Mouse (Mus musculus) kidney, postnatal 4 days (tissue): ENCODE measurements around the gene Ikzf3.

Source experiments
- DNase-seq, 2 experiments: peaks; one replicate each; pipeline ENCODE4 v3.0.0; 2021; ENCODE audit warnings: mixed read lengths in 2 of 2

The Ikzf3 gene

DNA sequence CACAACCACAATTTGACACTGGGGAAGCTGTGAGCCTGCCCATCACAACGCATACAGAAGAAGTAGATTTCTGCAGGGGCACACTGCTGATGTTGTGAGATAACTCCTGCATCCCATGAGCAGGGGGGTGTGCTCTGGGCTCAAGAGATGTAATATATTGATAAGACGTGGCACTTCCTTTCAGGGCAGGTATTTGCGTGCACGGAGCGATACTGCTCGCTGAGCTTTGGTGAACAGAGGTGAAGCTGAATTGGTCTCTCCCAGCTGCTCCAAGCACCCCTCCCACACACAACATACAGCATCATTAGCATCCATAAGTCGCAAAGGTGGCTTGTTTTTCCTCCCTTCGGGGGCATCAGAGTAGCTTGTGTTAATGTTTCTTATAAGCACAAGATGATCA is 35.7 kb downstream of the Ikzf3 start:
- no peak for DNase-seq

DNA sequence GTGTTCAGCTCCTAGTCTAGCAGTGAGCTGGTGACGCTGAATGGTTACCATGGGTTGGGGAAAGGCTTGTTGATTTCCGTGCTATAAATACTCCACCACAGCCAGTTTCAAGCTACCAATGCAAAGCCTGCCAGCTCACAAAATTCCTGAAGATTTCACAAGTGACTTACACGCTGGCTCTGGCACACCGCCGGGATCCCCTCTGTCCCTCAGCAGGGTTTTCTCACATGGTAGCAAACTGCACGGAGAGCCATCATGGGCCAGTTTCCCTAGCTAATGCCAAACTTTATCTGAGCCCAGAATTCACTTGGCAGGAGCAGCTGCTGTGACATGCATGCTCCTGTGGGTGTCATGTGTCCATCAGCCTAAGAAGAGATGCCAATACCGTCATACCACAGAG is 36.4 kb downstream of the Ikzf3 start:
- DNase-seq = no peak

DNA sequence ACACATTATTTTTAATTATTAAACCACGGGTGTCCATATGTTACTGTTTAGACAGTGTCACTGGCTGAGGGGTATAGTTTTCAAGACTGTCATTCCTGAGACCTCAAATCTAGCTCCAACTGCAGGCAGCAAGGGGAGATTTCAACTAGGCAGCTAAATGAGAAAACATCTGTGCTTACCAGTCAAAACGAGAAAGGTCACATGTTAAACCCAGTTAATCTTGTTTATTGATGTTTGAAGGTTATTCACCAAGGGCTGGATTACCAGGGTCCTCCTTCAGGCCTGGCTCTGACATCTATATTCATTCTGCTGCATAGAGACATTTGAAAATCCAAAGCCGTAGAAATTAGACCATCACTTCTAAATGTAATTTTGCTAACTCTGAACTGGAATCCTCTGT is 40.9 kb downstream of the Ikzf3 start:
- DNase-seq = no peak

DNA sequence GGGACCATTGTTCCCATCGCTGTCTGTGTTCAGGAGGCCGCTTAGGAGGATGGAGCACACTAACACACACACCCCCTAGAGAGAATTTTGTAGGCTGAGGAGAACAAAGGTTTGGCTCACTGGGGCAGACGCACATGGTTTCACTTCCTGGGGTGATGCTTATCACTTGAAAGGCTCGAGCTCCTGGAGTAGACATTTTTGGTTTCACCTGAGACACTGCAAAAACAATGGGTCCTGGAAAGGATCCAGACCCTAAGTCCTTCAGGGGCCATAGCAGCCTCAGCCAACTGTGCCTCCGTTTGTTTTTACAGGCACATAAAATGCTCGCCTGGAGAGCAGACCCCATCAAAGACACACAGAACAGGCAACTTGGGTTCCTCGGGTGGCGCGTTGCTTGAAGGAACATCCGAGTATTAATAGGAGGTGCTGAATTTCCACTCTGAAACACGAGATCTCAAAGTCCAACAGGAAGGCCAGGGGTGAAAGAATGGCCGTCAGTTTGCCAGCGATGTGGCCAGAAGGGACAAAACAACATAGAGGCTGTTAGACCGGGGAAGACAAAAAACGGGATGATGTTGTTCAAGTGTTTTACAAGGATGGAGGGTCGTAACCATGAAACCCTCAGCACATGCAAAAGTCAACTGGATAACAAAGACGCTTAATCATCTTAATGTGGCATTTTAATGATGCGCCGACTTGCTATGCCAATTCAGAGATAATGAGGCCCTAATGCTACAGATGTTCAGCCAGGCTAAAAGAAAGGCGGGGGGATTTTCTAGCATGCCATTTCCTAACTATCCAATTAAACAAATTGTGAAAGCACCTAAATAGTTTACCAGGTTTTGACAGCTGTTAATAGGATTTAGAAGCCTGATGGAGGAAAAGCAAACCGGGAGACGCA is 48.2 kb downstream of the Ikzf3 start:
- peak; percentile 13 to 27 for DNase-seq

DNA sequence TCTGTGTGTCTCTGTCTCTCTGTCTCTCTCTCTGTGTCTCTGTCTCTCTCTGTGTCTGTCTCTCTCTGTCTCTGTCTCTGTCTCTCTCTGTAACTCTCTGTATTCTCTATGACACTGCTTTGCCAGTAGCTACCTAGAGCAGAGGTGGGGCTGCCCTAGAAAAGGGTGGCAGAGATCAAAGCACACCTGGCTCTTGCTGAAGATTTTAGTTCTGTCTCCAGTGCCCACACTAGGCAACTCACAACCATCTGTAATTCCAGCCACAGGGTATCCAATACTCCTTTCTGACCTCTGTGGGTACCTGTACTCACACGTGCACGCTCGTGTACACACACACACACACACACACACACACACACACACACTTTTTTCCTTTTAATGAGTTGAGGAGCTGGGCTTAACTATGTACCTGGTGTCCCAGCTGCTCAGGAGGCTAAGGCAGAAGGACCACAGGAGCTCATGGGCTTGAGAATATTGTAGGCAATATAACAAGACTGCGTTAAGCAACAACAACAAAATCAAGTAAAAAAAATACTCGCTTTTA is 50.6 kb downstream of the Ikzf3 start:
- no peak for DNase-seq

DNA sequence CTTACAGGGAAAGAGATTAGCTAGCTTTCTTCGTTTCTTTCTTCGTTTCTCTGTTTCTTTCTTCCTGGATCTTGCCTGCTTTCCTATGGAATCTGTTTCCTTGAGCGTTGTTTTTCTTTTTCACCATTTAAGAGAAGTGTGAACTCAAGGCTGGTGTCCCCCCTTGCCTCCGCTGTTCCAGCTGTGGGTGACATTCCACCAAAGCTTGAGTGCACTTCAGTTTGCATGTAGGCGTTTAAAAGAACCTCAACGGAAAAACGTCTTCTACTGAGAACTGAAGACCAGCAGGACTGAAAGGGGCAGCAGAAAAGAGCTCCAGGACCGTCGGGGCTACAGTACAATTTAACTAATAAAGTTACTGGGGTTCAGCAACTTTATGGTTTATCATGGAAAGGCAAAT is 52.4 kb downstream of the Ikzf3 start:
- DNase-seq = no peak

DNA sequence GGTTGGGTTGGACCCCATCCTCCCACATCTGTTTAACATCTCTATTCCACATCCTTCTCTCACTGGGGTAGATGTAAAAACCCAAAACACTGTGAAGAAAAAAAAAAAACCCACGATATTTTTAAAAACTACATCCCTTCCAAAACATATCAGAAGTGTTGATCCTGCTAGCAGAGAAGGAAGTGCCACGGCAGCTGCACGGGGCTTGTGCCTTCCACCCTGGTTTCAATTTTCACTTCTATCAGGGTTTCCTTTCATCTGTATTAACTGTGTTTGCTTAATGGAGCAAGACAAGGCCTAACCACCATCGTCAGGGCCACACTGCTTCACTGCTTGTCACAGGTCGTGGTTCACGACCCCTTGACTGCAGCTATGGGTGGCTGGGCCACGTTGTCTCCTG is 52.9 kb downstream of the Ikzf3 start:
- peak; percentile 36 to 43 for DNase-seq

DNA sequence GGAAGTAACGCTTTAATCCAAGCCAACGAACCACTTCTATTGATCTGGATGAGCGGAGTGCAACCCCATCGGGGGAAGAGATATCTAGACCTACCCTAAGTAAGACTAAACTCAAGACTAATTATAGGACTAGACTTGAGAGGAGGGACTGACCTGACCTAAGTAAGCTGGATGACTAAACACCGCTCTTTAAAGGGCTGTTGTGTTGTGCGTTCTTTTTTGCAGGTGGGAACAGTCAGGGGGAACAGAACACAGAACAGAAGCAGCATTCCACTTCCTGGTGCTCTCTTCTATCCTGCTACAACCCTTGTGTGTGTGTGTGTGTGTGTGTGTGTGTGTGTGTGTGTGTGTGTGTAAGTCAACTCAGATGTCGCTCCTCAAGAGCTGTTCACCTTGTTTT is 54.3 kb downstream of the Ikzf3 start:
- no peak for DNase-seq

DNA sequence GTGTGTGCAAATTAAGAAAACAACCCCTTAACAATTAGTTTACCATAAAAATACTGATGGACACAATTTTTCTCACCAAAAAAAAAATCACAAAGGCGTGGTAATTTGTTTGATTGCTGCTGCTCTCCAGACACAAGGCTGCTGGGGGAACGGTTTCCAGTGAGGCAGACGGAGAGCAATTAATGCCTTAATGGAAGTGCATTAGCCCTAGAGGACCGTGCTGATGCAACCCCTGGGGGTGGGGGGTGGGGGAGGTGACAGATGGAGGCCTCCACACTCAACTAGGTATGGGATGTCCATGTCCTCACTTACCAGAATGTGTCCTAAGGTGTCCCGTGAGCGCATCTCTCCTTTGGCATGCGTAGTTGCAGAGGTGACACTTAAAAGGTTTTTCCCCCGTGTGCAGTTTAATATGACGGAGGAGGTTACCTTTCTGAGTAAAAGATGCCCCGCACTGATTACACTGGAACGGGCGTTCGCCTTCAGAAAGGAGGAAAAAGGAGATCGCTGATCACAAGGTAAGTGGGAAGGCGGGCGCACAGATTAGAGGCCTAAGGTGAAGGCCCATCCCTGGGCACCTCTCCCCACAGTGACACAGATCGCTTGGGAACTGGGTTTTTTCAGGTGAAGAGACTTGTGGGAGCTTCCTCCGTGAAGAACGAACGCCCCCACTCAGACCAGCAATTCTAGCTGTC is 57.1 kb downstream of the Ikzf3 start:
- no peak for DNase-seq

DNA sequence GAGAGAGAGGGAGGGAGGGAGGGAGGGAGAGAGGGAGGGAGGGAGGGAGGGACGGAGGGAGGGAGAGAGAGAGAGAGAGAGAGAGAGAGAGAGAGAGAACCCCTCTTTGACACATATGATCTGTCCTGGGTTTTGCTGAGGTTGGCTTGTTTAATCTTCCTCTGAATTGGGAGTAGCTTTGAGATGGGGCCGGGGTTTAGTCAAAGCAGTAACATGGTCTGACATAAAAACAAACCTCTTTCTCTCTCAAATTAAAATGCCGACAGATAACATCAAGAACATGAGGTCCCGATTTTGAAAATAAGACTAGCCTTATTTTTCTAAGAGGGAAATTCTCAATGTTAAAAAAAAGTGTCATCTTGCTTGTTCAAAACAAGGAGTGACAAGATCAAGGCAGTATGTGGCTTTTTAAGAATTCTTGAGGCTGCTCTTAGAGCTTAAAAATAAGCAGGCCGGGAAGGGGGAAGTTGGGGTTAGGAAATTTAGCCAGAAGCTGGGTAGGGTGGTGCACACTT is 58.2 kb downstream of the Ikzf3 start:
- DNase-seq = no peak

DNA sequence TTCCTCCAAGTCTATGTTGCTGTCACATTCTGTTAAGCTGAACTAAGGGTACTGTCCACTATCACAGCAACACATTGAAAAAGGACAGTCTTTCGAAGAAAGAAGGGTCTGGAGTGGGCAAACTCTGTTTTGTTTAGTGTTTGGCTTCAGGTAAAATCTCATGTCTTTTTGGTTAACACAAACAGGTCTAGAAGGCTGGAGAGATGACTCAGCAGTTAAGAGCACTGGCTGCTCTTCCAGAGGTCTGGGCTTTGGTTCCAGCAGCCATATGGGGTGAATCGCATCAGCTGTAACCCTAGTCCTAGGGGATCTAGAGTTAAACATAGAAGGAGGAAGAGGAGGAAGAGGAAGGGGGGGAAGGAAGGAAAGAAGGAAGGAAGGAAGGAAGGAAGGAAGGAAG is 60.1 kb downstream of the Ikzf3 start:
- DNase-seq = no peak

DNA sequence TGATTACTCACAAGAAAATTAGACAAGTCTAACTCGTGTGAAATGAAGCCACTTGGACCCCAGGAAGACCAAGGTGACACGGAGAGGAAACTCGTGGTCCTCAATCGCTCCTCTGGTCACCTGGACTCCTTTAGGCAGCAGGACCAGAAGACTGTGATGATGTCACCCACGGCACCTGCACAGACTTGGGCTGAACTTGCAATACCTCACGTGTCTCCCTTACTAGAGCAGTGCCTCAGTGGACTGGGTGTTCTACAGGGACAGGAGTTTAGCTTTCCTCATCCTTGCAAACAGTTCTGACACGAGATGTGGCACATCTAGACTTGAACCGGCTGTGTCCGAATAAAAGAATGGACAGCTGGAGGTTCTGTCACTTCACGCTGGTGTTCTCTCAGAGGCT is 63.8 kb downstream of the Ikzf3 start:
- no peak for DNase-seq

DNA sequence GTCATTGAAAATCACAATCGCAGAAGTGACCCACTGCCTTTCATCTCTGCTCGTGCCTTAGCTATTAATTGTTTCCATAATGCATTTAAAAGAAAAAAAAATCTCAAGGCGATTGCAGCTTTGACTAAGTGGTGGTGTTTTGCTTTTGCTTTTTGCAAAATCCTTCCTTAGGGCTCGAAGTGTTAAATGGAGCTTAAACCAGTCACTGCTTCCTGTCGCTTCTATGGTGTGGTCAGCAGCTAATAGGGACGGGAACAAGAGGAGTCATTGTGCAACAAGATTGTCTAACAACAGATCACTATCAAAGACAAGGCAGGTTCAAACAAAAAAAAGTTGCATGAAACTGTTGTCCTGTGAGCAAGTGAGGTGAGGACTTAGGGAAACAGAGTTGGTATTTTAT is 64.6 kb downstream of the Ikzf3 start:
- DNase-seq = no peak

DNA sequence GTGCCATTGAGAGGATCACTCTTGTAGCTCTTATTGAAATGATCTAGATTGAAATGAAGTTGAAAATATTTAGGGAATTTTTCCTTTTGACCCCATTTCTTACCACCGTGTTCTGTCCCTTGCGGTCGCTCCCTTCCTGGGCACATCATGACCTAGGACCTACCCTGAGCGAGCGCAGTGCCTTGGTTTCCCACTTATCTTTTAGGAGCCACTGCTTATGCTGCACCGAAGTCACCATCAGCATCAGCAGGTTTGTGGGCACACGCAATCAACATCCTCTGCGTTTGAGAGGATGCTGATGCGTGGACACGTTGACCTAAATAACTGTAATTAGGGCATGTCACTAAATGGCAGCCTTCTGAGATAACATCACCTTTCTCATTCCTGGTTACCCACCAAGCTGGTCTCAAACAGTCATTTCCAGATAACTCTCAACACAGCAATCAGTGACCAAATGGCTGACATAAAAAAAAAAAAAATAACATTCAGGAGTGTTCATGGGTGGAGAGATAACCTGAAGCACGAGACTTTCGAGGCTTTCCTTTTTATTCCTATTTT is 65.8 kb downstream of the Ikzf3 start:
- DNase-seq = no peak

DNA sequence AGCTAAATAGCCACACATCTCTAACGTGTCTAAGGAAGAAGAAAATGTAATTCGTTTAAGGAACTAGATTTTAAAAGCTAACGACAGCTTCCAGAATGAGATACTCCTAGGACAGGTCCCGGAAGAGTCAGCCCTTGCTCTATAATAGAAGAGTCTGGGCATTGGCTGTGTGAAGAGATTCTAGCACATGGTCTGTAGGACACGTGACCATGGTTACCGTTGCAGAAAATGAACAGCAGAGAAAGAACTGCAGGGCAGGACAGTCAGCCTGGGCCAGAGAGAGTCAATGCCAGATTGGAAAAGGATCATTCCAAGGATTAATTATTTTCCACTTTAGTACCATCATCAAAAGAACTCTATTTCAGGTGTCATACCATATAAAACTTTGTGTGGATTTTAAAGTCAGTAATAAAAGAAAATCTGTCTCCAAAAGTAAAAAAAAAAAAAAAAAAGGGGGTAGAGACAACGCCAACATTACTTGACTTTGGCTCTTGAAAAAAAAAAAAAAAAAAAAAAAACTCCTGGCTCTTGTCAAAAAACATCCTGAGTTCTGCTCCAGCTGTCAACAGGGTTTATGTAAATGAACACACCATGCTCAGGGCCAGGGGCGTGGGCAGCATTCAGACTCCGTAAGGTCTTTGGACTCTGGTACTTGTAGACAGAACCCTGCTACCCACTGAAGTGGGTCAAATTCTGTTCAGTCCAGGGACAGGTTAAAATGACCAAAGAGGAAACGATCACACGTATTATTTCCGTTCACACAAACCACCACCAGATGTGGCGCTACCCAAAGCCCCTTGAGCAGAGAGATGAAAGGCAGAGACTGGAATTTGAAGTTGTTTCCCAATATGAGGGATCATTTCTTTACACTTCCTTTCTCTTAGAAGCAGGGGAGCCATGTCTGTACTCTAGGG is 66.5 kb downstream of the Ikzf3 start:
- no peak for DNase-seq

DNA sequence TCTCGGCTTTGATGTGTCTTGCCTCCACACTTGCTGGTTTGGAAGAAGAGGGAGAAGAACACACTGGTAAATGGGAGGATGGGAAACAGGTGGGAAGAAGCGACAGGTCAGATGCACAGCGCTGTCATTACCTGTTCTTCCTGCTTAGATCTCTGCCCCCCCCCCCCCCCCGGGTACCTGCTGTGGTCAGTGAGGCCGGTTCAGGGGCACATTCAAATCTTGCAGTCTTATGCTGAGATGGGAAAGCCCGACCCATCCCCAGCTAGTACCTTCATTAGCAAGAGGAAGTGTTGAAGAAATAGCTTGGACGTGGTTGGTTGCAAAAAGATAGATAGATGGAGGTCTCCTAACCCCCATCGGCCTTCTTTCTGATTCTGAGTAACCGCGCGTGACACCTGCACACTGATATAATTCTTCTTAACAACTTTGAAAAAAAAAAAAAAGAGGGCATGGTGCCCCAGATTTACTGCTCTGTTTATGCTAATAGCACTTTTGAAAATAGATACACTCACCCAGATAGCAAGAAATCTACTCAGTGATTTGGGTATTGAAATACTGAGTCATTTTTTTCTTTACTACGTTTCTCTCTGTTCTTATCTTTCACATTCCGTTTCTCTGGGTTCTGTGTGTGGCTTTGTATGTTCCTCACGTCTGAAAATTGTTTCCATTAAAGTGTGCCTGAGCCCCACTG is 68.7 kb downstream of the Ikzf3 start:
- DNase-seq = no peak

DNA sequence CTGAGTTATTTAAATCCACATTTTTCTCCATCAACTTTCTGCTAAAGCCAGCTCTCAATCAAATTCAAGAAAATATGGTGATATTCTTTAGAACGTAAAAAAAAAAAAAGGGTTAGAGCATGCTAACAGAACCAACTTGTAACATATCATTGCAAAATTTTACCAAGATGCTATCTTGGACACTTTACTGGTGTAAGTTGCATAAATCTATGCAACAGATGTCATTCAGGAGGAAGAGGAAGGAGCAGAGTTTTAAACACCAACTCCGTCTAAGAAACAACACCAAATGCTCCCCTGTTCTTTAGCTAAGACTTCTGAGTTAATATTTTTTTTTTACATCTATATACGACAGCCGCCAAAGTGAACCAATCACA is 69.4 kb downstream of the Ikzf3 start:
- no peak for DNase-seq

DNA sequence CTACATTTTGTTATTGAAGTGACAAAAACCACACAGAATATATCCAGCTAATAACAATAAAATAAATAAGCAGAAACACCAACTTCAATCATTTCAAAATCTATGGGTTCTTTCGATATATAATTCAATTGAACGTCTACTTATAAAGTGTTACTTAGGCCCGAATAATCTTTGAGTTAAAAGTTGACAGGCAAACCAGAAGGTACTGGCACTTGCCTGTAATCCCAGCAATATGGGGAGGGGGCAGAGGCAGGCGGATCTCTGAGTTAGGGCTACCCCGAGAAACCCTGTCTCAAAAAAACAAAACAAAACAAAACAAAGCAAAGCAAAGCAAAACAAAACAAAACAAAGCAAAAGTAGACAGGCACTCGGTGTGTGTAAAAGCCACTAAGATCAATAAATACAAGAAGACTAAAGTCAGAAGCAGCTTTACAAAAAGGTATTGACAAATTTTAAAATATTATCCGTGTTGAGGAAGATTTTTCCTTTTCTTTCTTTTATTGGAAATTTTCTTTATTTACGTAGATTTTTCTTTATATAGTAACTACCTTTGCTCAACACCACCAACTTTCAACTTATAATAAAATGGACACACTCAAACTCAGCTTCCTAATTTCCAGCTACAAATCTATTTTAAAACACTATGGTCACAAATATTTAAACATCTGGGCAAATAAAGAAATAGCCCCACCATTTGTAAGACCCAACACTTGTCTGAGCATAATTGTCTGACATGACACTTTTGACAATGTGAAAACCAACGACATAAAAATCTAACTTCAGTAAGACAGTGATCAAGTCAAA is 70.0 kb downstream of the Ikzf3 start:
- DNase-seq = no peak

DNA sequence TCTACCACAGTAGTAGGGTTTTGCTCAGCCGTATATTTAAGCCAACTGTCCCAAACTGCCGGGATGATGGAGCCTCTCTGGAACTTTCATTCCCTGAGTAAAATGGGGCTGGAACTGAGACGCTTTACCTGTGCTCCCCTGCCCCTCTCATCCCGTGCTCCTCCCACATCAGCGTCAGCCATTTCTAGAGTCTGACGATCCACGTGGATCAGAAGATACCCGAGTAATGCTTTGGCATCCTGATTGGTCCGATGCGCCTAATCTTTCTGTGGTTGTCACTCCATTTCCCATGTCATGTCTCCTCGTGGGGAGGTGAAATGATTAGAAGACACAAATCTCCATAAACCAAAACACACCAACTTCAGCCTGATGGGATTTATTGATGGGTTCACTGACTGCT is 70.9 kb downstream of the Ikzf3 start:
- no peak for DNase-seq

DNA sequence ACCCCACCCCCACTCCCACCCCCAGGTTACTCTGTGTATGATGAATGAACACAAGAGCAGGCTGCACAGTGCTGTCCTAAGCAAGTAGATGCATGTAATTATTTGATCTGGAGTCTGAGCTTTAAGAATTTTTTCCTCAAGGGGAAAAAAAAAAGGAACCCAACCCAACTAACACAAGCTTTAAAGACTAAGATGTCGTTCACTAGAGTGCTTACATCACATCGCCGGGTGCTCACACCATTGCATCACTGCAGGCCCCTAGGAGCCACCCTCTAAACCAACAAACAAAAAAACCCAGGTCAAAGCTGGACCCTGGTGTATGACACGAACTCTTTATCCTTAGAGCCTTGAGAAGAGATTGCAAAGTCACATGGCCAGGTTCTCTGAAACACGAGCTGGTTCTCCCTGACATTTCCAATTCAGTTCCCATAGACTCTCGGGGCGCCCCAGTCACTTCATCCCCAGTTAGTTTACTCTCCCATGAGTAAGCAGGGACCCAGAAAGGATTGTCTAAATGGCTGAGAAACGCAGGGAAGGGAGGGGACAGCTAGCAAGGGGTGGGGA is 71.8 kb downstream of the Ikzf3 start:
- DNase-seq = no peak

DNA sequence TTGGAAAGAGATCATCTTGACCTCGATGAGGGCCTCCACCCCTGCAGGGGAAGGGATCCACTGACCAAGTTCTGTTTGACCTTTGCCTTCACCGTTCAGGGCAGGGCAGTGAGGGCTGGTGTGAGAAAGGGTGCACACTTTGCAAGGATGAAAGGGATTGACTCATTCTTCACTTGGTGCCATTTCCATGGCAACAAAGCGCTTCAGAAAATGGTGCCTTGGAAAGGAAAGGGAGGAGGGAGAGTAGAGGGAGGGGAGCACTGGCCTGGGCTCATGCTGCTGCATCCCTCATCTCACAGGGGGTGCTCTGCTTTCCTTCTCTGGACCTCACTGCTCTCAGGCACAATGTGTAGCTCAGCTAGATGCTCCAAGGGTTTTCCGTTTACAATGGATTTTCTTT is 73.1 kb downstream of the Ikzf3 start:
- no peak for DNase-seq
